Mouse (Mus musculus) gonadal fat pad, adult 2 months (tissue): ENCODE data around the gene Vmn1r81. TPM values are rescaled to one million over a fixed set of nuclear protein-coding genes. Genes with fewer than 3 reads are reported as not detected.

Experiments
- DNase-seq: peaks from one replicate; pipeline ENCODE4 v3.0.0-alpha.2; 2012; ENCODE audit warnings: low read depth
- polyA plus RNA-seq: library from polyadenylated mRNA; depleted of rRNA; stranded (reverse); fragments of >200 nt; gene quantifications from 2 replicates; pipeline ENCODE4 v1.2.3, GENCODE M21; 2012; rRNA removed

The Vmn1r81 gene
- not detected in 2 replicates for polyA plus RNA-seq

DNA sequence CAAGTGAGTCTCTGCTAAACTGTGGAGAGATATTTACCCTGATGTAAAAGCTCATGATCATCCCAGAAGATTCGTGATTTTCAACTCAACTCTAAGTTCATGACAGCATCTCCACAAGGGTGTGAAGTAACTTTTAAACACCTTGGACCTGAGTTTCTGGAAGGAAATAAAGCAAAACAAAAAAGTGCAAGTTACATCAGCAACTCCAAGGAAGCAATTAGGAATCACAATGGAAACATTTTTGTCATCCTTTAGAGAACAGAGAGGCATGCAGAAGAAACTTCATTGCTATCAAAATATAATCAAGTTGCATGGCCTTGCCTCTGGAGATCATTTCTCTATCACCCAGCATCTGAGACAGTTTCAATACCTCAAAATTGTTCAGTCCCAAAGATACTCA lies at the start of gene Vmn1r81:
Vmn1r81 (minus strand) TSS at position 101 of the 400 bp plus-strand sequence.
- DNase-seq, result no peak

DNA sequence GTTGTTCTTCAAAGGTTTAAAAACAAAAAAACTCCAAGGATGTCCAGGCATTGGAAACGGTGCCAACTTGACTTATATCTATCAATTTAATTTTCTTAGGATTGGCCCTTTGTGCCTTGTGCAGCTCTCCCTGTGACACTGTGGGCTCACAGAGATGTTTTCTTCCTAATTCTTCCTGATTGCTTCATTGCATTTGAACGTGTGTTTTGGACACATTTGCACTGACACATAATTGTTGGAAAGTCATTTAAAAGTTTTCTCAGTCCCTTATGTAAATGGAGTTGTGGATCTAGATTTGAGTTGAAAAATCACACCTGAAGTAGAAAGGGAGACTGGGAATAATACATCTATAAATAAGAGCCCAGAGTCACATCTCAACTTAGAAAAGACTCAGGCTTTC lies 32.1 kb upstream of the Vmn1r81 start, which contains the start of gene Vmn1r82:
Vmn1r82 (plus strand) TSS at position 301 of the 400 bp plus-strand sequence.
- no peak for DNase-seq

DNA sequence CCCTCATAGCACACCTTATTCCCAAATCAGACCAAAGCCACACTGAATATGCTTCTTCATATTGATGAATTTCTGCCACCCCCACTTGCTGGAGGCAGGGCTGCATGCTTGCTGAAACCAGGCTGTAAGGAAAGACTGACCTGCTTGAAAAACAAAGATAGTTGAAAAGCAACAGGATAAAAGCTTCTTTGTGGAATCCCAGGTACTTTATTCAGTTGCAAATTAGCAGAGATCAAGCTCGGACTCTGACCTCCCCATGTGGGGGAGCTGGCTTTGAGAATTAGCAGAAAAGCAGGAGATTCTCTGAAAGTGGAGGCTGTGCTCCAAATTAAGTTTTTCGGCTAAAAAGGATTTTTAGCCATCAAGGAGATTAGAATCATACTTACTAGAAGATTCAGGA lies 63.9 kb downstream of the Vmn1r81 start:
- DNase-seq, result no peak

Other genes starting within 250 kb of the Vmn1r81 start
- gene Vmn1r77, start 231.5 kb downstream of the Vmn1r81 start, polyA plus RNA-seq, result not detected in 2 replicates
- gene Vmn1r78, start 118.0 kb downstream of the Vmn1r81 start, polyA plus RNA-seq, result not detected in 2 replicates
- gene Vmn1r79, start 97.0 kb downstream of the Vmn1r81 start, polyA plus RNA-seq, result not detected in 2 replicates
- gene Vmn1r80, start 79.0 kb downstream of the Vmn1r81 start, polyA plus RNA-seq, result not detected in 2 replicates
- gene Vmn1r82, start 32.2 kb upstream of the Vmn1r81 start, polyA plus RNA-seq, result not detected in 2 replicates
- gene Vmn1r83, start 61.2 kb upstream of the Vmn1r81 start, polyA plus RNA-seq, result not detected in 2 replicates
- not detected in 2 replicates for gene Vmn1r84, start 101.0 kb upstream of the Vmn1r81 start, polyA plus RNA-seq
- 1.2 and 1.5 TPM in 2 replicates for gene Zfp551, start 154.5 kb upstream of the Vmn1r81 start, polyA plus RNA-seq
- 3.5 and 3.8 TPM in 2 replicates for gene Zfp606, start 210.0 kb upstream of the Vmn1r81 start, polyA plus RNA-seq
- gene 2900092C05Rik, start 244.2 kb upstream of the Vmn1r81 start, polyA plus RNA-seq, result not detected in 2 replicates